Mouse (Mus musculus) right cerebral cortex, postnatal 25 days (tissue): ENCODE data around the gene Vwa5a.

Experiments used
- DNase-seq: peaks from one replicate; pipeline ENCODE4 v3.0.0; 2022

Gene Vwa5a

DNA sequence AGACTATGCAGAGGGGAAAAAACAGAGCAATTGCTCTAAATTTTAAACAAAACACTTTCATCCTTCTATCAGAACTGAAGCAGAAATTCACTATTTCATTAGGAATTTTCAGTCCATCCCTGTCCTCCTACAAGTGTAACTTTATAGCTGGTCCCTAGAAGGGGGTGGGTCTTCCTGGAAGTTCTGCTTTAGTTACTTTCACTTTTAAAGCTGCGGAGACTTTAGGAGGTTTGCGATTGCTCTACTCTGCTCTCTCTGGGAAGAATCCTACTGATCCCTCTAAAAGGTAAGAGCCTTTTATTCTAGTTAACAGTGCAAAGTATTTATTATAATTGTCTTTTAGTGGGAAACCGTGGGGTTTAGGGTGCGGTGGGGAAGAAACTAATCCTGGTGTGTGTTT lies at the start of gene Vwa5a:
TSS of gene Vwa5a (plus strand) at position 167 of the 400 bp plus-strand sequence.
- no peak for DNase-seq

DNA sequence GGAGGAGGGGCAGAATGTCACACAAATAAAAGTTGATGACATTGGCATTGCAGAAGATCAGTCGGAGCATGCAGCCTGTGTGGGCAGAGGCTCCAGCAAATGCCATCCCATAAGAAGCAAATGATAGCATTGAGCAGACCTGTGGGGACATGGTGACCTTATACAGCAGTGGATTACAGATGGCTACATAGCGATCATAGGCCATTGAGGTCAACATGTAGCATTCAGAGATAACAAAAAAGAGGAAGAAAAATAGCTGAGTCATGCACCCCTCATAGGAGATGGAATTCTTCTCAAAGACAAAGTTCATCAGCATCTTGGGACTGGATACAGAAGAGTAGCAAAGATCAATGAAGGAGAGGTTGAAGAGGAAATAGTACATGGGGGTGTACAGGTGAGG lies 45.2 kb upstream of the Vwa5a start:
- DNase-seq, result no peak

DNA sequence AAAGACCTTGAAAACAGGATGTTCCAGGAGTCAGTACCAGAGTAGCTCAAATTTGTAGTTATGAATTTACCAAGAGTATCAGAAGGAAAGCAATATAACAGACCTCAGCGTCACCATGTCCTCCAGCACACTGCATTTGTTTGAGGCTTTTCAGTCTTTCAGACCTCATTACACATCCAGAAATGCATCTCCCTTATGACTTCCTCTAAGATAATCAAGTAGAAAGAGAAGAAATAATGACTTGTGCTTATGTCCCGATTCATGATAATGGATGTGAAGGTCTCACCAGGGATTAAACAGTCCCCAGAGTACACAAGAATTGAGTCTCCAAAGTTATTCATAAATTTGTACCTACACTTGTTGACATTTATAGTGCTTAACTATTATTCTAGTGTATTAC lies 43.6 kb upstream of the Vwa5a start, which contains the start of gene Olfr918:
TSS of gene Olfr918 (minus strand) at position 101 of the 400 bp plus-strand sequence.
- DNase-seq, result no peak

DNA sequence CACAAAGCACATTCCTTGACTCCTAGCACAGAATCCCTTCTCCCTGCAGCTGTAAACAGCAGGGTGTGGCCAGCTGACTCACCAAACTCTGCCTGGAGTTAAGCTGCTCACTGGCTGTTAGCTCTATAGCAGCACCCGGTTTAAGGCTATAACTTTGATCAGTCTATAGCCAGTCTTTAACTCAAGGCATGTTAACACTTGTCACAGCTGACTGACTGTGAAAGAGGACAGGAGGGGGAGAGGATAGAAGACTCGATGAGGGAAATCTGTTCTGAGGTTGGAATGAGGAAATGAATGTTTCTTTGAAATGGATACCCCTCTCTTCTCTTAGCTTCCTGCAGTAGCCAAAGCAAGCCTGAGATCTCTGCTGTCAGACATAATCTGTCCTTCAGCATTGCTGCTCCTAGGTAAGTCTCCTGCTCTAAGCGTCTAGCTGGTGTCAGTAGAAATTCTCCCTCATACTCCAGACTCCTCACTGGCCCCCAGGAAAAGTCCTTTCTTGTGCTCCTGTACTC lies 916 bp downstream of the Vwa5a start:
- no peak for DNase-seq

DNA sequence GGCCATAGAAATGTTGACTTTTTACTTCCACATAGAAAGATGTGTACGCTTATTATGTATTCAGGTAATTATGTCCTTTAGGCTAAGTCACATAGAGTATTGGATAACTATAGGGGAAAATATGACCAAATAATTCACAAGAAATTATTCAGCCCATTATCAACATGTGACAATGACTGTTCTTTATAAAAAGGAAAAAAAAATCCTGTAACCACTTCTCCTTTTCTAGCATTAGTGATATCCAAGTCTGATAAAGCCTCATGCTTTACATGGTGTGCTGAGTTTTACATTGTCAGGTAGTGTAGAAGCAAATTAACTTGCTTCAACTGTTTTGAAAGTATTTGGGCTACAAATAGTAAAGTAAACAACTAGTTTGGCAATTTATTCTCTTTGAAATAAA lies 6.0 kb downstream of the Vwa5a start:
- no peak for DNase-seq

DNA sequence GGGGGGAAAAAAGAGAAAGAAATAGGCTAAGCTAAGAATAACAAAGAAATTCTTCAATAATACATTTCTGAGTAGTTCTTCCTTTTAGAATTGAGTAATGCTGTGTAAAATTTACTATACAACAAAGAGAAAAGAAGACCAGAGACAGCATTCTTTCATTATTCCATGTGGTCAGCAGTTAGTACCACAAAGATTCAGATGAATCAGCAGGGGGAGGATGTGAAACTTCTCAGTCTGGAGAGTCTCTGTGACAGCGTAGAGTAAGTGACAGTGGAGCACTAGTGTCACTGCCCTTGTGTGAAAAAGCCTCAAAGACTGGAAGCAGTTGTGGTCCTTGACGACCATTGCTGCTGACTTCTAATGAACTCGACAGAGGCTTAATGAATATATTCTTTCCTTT lies 10.2 kb downstream of the Vwa5a start:
- DNase-seq, result no peak

DNA sequence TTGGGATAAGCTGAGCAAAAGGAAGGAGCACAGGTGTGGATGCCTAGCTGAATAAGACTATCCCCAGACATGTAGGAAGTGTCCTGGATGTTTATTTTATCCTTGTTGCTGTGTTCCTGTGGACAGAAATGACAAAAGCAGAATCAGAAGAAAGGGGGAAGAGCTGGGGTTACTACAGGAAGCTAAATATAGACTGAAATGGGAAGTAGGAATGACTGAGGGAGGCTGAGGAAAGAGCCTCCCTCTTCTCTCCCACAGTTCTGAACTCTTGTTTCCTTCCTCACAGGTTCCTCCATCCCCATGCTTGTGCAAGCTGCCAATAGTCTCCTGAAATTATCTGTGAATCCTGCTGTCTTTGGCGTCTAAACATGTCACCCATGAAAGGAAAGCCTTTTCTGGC lies 23.3 kb downstream of the Vwa5a start:
- no peak for DNase-seq

DNA sequence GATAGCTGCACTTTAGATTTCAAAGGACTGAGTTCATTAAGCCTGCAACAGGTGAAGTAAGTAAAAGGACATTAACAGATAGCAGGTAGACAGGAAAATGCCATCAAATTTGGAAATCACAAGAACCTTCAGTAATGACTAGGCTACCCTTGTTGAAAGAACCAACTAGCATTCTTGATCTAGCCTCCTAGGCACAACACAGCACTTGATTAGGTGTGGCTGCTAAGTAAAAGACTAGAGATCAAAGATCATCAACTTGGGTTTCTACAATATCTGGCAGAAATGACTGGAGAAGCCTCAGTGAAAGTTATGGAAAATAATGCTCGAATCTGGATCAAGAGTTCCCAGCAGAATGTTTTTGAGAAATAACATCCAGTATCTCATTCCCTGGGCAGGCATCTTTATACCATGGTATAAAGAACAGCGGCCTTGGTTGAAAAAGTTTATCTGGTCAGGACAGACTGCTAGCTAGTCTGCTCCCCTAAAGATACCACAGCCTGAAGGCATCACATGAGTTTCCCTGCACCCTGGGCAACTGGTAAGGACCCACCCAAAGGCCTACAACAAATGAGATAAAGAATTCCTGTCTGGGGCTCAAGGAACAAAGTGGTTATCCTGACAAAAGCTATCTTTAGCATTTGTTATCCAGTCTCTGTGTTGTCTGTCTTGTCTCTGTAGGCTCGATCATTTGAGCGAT lies 26.7 kb downstream of the Vwa5a start:
- DNase-seq, result no peak

DNA sequence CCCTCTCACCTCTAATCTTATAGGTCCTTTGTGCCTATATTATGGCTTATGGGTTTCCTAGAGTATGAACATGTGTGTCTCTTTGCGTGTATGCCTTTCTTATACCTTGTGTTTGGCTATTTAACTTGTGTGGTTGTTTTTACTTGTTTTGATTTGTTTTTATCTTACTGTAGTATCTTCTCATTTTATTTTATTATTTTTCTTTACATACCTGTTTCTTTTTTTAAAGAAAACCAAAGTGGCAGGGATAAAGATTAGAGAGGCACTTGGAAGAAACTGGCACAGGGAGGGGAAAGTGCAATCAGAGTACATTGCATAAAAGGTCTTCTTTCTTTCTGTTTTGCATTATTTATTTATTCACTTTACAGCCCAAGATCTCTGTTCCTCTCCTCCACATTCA lies 33.9 kb downstream of the Vwa5a start, which contains the start of gene Olfr920:
TSS of gene Olfr920 (plus strand) at position 301 of the 400 bp plus-strand sequence.
- no peak for DNase-seq

DNA sequence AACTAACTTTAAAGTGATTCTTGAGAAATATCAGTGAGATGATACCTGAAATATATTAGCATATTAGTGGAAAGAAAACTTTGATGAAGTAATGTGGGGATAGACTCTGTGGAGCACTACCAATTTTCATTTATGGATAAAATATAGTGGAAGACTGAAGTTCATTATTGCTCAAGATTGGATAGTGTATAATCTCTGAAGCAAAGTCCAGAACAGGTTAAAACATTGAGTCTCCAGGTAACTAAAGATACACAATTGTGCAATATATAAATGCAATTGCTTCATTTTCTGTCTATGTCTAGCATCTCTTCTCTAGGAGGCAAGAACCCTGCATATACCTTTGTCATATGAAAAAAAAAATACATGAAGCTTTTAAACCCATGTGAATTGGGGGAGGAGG lies 54.7 kb downstream of the Vwa5a start, which contains the start of gene Olfr921:
TSS of gene Olfr921 (plus strand) at position 301 of the 400 bp plus-strand sequence.
- DNase-seq, result no peak

DNA sequence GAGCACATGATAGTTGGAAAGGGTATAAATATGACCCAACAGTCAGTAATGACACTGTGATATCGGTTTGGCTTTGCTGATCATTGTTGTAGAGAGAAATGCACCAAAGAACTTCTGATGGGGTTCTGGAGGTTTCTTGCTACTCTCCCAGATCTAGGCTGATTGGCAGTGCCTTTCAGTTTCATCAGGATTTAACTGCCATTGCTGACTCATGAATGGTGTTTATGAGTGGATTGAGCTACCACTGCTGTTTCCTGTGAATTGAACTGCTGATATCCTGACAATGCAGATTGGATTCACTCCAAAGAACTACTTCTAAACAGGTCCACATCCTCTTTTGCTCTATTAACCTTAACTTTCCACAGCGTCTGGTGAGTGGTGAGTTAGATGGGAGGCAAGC lies 74.6 kb downstream of the Vwa5a start:
- DNase-seq, result no peak
